Mouse (Mus musculus): Measurements from ENCODE around the gene Sumf1.

Gene Sumf1

DNA sequence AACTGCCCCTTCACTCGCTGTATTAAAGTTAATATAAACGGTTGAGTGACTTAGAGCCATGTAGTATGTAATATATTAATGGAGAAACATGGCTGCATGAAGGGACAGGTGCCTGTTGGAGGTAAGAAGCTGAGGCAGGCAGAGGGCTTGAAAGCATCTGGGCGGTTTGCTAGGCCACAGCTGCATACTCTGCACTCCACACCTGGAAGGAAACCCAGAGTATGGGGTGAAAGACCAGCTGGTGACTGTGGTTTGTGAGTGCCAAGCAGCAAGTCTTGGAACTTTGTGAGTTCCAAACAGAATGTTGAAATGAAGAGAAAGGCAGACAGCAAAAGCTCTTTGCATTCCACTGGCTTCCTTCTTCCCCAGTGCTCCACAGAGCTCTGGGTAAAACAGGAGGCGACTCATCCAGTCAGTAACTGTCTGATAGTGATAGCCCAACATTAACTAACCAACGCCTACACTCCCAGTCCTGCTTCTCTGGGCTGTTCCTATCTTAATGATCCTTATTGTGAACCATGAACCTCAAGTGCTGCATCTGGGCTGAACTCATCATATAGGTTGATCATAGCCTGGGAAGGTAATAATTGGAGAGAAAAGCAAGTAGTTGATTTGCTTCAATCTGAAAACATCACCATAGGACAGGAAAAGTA, 21.7 kb upstream of the Sumf1 start:
- no peak for DNase-seq (ENCODE audit: low spot score)

DNA sequence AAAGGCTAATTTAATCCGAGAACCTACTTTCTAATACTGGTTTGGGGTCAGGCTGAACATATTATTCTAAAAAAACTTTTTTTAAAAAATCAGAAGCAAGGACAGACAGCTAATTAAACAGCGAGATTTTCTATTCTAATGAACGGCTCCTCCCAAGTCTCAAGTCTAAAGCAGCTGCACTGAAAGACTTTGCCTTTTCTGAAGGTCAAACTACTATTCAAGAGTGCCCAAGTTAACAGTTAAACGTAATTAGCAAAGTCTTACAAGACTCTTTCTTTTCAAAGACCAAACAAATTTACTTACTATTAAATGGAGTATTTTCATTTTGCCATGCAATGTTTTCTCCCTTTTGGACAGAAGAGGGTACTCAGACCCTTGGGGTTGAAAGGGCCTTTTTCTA, 20.8 kb upstream of the Sumf1 start:
- no peak for DNase-seq (ENCODE audit: low spot score)

DNA sequence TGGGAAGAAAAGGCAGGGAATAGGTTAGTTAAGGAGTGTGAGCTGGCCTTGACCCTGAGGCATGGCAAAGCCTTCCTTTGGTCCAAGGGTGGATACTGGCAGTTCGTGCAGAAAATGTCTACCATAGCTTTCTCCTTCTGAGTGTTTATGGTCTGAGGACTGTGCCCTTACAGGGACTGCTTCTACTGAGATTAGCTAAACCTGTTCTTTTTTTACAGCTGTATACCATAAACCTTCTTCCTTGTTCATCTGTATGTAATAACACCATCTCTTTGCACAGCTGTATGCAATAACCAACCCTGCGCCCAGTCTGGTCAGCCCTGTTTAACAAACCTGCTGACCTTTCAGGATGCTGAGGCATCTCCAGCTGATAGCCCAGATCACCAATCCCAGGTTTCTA, 18.9 kb upstream of the Sumf1 start:
- DNase-seq (ENCODE audit: low spot score) = no peak

DNA sequence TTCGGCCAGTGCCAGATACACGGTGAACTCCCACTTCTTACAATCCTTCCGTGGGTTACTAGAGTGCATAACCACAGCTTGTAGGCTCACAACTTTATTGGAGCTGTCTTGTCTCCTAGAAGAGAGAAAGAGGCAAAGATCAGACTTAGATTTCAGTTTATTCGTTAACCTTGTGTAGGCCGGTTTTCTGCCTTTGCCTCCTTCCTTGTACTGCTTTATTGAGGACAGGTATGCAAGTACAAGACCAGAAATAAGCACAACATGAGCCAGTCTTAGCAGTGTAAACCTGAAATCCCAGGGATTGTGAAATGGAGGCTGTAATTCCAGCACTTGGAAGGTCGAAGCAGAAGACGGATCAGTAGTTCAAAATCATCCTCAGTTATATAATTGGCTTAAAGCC, 12.9 kb upstream of the Sumf1 start:
- DNase-seq (ENCODE audit: low spot score) = no peak

DNA sequence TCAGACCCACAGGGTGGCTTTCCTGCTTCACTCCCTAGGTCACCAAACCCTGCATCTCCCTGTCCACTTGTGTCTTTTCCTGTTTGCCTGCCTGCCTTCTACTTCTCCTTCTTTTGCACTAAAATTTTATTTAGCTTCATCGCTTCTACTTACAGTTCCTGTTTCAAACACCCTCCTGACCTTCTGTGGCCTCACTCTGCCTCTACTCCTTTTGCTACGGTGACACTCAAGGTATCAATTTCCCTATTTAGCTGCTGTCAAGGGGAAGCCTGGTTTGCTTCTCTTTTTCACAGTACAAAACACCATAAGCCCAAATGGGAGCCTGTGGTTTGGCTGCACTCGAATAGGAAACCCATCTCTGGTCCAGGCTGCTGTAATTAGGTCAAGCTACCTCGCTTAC, 11.7 kb upstream of the Sumf1 start:
- DNase-seq (ENCODE audit: low spot score) = no peak

DNA sequence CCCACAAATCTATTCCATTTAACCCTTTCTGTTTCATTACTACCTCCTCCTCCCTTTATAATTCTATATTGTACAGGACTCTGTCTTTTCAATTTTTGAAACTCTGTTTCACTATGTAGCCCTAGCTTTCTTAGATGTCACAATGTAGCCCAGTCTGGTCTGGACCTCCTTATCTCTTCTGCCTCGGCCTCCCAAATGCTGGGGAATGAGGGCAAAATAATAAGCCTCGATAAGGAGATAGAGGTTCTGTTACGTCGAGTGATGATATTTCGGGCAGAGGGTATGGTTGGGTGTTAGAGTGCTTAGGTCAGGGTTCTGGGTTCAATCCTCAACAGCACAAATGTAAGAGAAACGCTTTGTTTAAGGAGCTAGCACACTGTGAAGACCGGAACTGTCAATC, 11.3 kb upstream of the Sumf1 start:
- no peak for DNase-seq (ENCODE audit: low spot score)

DNA sequence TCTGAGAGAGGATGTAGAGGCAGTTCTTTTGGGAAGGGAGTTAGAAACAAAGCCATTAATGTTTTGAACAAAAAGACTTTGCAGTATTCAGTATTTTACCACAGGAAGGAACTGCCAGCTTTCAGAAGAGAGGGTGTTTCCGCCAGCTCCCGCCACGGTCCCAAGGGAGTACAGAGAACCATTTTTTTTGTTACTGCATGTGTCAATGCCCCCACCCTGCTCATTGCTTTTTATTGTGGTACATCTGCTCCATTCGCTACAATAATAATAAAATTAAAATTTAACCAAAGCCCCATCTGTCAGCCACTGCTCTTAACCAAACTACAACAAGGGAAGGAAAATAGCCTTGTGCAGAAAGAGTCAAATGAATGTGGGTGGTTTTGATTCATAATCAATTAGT, 7.2 kb upstream of the Sumf1 start:
- DNase-seq (ENCODE audit: low spot score) = no peak

DNA sequence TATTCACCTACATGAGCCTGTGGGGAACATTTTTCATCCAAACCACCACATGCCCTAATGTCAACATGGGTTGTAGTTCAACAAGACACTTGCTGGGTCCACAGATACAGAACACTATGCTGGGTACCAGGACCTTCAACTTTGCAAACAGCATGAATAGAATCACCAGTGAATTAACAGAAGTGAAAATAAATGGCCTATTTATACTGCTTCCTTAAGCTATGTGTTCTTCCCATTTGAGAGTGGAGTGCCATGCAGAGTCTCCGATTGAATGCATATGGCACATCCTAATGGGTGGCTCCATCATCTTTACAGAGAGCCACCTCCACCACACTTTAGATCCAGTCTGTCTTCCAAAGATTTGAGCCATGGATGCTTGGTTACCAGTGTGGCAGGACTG, 5.3 kb upstream of the Sumf1 start:
- DNase-seq (ENCODE audit: low spot score) = no peak

DNA sequence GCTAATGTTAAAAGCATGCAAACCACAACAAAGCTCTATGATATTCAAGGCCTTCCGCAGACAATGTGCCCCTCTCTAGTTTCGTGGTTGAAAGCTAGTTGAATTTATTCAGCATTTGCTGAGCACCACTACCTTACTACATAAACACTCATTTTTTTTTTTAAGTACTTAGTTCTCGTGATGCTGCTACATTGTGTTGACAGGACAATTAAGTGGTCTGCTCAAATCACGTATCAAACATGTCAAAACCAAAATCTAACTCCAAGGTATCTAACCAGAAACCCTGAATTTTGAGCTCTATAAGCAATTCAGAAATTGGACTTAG, 265 bp upstream of the Sumf1 start:
- no peak for DNase-seq (ENCODE audit: low spot score)

DNA sequence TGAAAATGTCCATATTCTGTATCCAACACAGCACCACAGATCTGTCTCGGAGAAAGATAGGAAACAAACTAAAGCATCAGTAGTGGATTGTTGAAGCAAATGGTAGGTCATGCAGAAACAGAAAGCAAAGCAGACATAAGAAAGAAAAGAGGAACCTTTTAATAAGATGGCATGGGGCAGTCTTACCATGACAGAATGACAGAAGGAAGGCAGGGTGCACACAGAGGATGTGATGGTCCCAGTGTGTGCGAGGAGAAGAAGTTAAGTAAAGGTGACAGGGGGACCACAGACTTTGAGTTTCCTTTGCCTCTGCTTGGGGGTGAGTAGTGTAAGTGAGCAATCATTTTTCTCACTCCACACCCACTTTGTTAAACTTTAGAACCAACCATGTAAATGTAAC, 6.3 kb downstream of the Sumf1 start:
- no peak for DNase-seq (ENCODE audit: low spot score)

DNA sequence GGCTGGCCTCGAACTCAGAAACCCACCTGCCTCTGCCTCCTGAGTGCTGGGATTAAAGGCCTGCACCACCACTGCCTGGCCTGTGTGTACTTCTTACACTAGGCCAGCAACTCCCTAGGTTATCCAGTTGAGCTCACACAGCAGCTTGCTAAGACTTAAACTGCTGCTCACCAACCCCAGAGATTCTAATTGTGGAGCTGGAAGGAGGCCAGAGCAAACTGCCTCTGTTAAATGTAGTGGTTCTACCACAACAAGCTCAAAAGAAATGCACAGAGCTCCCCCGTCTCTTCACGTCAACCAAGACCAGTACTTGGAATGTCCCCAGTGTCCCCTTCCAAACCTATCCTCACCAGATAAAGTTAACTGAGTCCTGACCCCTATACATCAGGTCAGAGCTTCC, 11.2 kb downstream of the Sumf1 start:
- DNase-seq (ENCODE audit: low spot score) = no peak

DNA sequence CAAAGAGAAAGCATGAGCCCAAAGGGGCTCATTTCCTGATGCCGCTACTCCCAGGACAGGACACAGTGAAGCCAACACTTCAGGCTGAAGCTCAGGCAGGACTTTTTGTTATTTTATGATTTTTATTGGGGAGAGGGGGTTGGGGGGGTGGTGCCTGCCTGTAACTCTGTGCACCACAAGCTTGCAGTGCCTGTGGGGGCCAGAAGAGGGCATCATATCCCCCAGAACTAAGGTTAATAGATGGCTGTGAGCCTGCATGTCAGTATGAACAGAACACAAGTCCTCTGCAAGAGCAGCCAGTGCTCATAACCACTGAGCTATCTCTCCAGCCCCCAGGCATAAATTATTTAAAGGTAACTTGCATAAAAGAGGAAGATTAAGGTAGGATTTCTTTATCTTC, 13.2 kb downstream of the Sumf1 start:
- DNase-seq (ENCODE audit: low spot score) = no peak

DNA sequence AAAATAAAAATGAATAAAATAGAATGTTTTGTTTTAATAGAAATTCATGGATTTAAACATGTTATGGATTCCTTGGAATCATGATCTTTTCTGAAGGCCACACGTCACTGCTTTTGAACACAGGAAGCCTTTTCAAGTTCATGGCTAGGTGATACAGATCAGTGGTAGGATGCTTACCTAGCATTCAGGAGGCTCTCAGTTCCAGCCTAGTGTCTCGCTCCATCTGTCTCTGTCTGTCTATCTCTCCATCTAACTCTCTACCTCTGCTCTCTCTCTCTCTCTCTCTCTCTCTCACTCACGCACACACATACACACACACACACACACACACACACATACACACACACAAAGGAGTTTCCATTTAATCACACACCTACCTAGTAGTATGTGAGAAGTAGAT, 15.9 kb downstream of the Sumf1 start:
- DNase-seq (ENCODE audit: low spot score) = no peak

DNA sequence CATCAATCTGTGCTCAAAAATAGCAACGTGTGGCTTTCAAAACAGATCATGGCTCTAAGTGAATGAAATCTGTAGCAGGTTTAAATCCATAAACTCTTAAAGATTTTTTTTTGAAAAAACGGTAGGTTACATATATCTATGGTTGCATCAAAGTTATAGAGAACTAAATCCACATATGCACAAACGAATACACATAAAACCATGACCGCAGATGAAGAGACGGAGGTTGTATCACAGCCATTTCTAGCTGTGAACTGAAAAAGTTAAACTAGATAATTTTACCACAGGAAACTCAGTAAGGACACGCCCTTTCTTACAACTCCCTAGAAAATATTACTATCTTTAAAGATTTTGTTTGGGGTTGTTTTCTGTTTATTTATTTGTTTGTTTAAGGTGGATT, 16.7 kb downstream of the Sumf1 start:
- no peak for DNase-seq (ENCODE audit: low spot score)

DNA sequence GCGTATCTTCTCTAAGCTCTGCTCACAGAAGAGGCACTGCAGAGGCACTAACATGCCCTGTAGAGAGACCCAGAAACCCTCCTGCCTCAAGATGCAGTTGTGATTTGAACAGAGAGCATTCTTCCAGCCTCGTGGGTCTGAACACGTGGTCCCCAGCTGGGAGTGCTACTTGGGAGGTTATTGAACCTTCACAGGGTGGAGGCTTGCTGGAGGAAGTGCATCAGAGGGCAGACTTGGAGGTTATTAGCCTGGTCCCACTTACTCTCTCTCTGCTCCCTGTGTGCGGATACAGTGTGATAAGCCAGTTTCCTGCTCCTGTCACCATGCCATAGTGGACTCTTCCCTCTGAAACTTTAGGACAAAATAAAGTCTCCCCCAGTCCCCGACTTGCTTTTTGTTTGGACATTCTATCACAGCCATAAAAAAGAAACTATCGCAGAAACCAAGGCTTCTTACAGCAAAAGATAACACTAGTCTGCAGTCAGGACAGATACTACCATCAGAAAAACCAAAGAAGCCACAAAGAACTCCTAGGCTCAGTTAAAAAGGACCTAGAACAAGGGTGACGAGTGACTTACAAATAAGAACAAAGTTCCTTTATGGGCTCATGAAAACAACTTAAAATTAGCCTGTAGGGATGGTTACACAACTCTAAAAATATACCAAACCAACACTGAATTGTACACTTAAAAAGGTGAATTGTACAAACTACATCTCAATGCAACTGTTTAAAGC, 17.3 kb downstream of the Sumf1 start:
- DNase-seq (ENCODE audit: low spot score) = no peak

DNA sequence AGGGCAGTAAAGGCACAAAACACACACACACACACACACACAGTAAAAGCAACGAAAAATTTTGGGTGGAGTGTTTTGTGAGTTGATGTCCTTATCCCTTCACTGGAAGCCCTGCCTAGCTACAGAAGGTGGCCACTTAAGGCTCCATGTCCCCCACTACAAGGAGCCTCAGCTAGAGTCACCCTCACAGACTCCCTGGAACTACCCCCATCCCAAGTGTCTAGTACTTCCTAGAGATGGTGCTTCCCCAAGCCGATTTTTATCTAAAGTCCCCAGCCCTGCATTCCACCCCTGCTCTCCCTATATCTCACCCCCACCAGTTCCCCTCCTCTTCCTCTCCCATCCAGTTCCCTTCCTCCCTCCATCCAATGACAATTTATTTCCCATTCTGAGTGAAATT, 19.8 kb downstream of the Sumf1 start:
- DNase-seq (ENCODE audit: low spot score) = no peak

DNA sequence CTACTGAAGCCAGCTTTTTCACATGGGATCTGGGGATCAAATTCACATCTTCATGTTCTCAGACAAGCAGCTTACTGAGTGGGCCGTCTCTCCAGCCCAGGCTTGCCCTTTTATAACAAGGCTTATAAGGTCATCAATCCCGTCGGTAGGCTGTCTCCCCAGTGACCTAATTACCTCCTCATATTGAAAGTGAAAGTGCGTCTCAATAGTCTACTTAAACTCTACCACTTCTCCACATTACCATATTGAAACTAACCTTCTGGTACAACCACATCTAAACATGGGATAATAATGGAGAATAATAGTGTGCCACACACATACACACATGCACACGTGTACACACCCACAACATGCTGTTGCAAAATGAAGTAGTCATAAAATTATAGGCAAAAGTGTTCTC, 20.4 kb downstream of the Sumf1 start:
- DNase-seq (ENCODE audit: low spot score) = no peak

DNA sequence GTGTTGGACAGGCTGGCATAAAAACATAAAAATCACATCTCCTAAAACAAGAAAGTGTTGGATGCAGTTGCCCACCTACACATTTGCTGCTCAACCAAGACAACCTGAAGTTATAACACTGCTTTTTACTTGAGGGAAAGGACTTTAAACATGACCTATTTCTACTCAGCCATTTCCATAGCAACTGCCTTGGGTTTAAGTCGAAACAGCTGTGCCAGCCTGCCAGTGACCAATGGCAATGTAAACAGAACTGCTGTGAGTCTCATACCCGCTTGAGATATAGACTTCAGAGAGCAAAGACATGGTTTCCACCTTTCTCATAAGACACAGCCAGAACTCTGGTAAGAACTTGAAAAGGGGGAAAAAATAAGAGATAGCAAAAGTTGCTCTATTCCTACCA, 24.8 kb downstream of the Sumf1 start:
- DNase-seq (ENCODE audit: low spot score) = no peak

DNA sequence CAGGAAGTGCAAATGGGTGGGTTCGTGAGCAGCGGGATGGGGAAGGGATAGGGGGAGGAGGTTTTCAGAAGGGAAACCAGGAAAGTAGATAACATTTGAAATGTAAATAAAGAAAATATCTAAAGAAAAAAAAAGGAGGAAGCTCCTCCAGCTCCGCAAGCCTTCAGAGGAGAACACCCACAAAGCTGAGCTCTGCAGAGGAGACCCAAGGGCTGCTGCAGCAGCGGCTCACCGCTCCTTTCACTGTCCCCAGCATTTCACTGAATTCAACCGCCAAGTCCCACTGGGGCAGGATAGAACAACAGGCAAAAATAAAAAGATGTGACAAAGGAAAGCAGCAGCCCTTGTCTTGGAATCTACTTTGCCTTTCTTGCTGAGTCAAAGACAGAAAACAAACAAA, 28.5 kb downstream of the Sumf1 start:
- no peak for DNase-seq (ENCODE audit: low spot score)

DNA sequence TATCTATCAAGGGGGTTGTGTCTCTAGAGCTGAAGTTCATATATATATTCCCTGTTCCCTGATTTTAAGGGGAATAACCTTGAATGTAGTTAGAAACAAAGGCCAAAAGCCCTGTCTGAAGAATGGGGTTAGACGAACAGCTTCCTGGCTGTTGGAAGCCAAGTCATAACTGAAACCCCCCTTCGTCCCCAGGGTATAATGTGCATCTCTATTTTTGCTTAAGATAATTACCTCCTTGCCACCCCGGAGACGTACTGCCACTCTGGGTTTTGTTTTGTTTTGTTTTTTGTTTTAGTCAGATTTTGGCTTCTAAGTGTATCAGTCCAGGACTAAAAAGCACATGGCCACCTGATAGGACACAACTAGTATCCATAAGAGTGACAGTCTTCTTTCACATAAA, 31.1 kb downstream of the Sumf1 start:
- DNase-seq (ENCODE audit: low spot score) = no peak

DNA sequence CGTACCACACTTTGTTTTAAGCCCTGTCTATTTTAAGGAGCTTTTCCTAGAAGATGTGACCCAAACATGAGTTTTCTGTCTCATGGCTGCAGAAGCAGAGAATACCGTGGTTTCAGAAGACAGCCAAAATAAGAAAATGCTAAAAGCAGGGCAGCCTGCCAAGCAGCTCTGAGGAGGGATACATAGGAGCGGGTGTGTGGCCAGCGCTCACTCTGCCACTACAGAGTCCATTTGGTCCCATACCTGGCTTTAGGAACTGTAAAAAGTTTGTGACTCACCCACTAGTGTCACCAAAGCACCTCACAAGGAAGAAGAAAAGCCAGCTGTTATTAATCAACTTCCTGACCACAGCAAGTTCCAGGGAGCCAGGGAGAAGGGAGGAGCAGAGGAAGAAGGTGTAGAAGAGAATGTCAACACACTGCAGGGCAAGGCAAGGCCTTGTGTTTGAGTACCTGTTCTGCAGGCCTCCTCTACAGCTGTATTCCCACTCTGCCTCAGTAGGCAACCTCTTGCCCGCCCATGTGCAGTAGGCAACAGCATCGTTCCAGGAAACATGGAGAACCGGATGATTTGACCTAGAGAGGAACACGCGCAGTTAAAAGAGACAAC, 32.6 kb downstream of the Sumf1 start:
- peak; percentile 34 for DNase-seq (ENCODE audit: low spot score)

DNA sequence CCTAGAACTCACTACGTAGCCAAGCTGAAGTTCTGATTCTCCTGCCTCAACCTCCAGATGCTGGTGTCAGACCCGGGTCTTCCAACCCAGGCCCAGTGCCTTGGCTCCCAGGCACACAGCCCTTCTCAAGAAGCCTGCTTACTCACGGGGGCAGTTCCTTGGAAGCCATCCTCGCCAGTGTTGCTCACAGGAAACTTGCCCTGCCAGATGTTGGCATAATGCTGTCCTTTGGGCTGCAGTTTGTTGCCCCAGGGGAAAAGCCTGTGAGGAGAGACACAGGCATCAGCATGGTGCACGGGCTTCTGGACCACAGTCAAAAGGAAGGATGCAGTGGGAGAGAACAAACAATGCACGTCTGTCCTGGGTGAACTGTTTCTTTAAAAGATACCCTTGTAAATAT, 33.3 kb downstream of the Sumf1 start:
- no peak for DNase-seq (ENCODE audit: low spot score)

DNA sequence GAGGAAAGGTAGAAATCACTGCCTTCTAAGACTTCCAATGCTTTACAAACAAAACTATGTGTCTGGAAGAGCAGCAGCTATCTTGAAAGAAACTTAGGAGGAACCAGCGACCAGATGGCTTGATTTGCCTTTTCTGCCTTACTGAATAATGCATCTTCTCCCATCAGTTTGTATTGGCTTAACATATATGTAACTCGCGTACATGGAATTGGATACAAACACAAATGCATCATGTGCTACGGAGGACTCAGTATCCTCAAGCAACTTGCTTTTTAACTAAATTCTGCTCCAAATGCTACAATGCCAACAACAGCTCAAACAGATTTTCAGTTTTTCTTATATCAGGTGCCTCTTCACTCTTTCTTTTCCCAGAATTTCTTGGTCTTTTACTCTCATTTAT, 36.1 kb downstream of the Sumf1 start:
- DNase-seq (ENCODE audit: low spot score) = no peak

DNA sequence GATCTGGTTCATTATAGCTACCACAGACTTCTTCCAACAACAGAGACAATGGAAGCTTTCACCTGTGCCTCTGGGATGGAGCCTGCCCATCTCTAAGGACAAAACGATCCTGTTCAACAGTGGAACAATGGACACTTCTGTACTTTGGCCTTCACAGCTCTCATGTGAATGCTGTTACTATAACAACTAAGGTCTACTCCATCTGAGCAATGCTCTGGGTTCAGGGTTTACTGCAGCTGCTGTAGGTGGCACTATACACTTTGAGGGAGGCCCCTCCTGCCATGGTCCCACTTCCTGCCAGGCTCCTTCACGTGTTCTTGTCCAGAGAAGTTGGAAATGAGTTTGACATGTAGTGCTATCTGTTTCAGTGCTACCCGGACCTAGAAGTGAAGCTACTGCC, 36.9 kb downstream of the Sumf1 start:
- DNase-seq (ENCODE audit: low spot score) = no peak

All from urinary bladder, postnatal 14 days (tissue).